Mouse (Mus musculus) liver, embryonic 14.5 days (tissue): ENCODE results near the gene Odf3b. TPM values are rescaled to one million over a fixed set of nuclear protein-coding genes. Genes with fewer than 3 reads are reported as not detected.

Source experiments
- ATAC-seq: fragments of 200-750 bp; cut with Nextera tagmentation; 2 replicates; pipeline ENCODE4 v1.8.0; 2017; ENCODE audit warnings: moderate number of reproducible peaks, mild to moderate bottlenecking, moderate library complexity; ENCODE audit not compliant: insufficient read depth
- DNase-seq, 3 experiments: peaks; one replicate each; pipeline ENCODE4 v3.0.0-alpha.2; 2012 to 2013; ENCODE audit warnings: low read depth in 3 of 3, low spot score in 3 of 3
- H3K27ac ChIP-seq: fragments of 300-500 bp; sonication (generic); 2 replicates; pipeline ENCODE4 v1.5.1; 2014; ENCODE audit warnings: moderate library complexity, mild to moderate bottlenecking, control low read depth, inconsistent platforms
- H3K27me3 ChIP-seq: fragments of 300-500 bp; sonication (generic); 2 replicates; pipeline ENCODE4 v1.6.1; 2014; ENCODE audit warnings: mild to moderate bottlenecking, low read length, moderate library complexity; ENCODE audit not compliant: control insufficient read depth, insufficient read depth
- H3K36me3 ChIP-seq: fragments of 300-500 bp; sonication (generic); replicated peaks from 2 replicates; pipeline ENCODE4 v1.6.1; 2014; ENCODE audit warnings: low read depth; ENCODE audit not compliant: control insufficient read depth, insufficient read depth
- H3K4me1 ChIP-seq, 2 experiments: fragments of 200-500 bp in 1 of 2; fragments of 300-500 bp in 1 of 2; sonication (generic) in 1 of 2; replicated peaks; 2 replicates each; pipeline ENCODE4 v1.6.1; 2012 to 2014; ENCODE audit warnings: antibody characterized with exemption in 1 of 2, inconsistent platforms in 1 of 2, low read length in 1 of 2; ENCODE audit not compliant: control insufficient read depth in 2 of 2, insufficient read depth in 2 of 2
- H3K4me2 ChIP-seq: fragments of 300-500 bp; sonication (generic); 2 replicates; pipeline ENCODE4 v1.6.1; 2014; ENCODE audit warnings: low read depth, mild to moderate bottlenecking, control low read depth, moderate library complexity
- H3K4me3 ChIP-seq, 2 experiments: fragments of 200-500 bp in 1 of 2; fragments of 300-500 bp in 1 of 2; sonication (generic) in 1 of 2; 2 replicates each; pipeline ENCODE4 v1.5.1; 2012 to 2014; ENCODE audit warnings: low read depth in 2 of 2, low read length in 2 of 2, mild to moderate bottlenecking in 2 of 2, control low read depth in 1 of 2, inconsistent platforms in 1 of 2, moderate library complexity in 1 of 2; ENCODE audit not compliant: insufficient read depth in 1 of 2
- H3K9ac ChIP-seq: fragments of 300-500 bp; sonication (generic); replicated peaks from 2 replicates; pipeline ENCODE4 v1.6.1; 2014; ENCODE audit warnings: mild to moderate bottlenecking, control low read depth, moderate library complexity
- H3K9me3 ChIP-seq: fragments of 300-500 bp; sonication (generic); 2 replicates; pipeline ENCODE4 v1.6.1; 2016; ENCODE audit warnings: low read length, mixed read lengths; ENCODE audit not compliant: control insufficient read depth
- CTCF ChIP-seq: IDR thresholded peaks from 2 replicates; pipeline ENCODE4 v1.5.1; 2016; ENCODE audit warnings: antibody characterized with exemption, low read depth, control low read depth
- EP300 ChIP-seq: IDR thresholded peaks from 2 replicates; pipeline ENCODE4 v1.6.1; 2016; ENCODE audit warnings: antibody characterized with exemption, low read depth
- WGBS: fragments of 180-500 bp; shearing (Covaris S2); extraction: QIAGEN DNeasy Blood & Tissue Kit; methylation state at CpG from one replicate; pipeline ENCODE4 v1.1.7; 2014; ENCODE audit not compliant: insufficient replicate concordance; 5-methylcytosine and 5-hydroxymethylcytosine counted together
- polyA plus RNA-seq, 2 experiments: library from polyadenylated mRNA; depleted of rRNA in 1 of 2; stranded (reverse) in 1 of 2; unstranded in 1 of 2; fragments of >200 nt; fragmentation: Nextera tagmentation in 1 of 2; extraction: Ambion mirVana in 1 of 2; gene quantifications; 2 replicates each; pipeline versions ENCODE4 v1.2.1 to v1.2.3; 2012 to 2014

The Odf3b gene
- polyA plus RNA-seq, 2 experiments = 0.57 to 0.76 TPM

GRCm38 (mm10) chr15:89343325-89343724 lies 35.8 kb downstream of the Odf3b start:
- H3K36me3 ChIP-seq = no peaks in the 10 kb centered on the region
- H3K4me2 ChIP-seq = no peak overlapping the region
- no peaks in the 10 kb centered on the region for H3K27me3 ChIP-seq
- no peak for DNase-seq
- H3K9me3 ChIP-seq = no peaks in the 10 kb centered on the region
- no peak overlapping the region for H3K27ac ChIP-seq
- no peak overlapping the region for H3K4me3 ChIP-seq
- no peak for ATAC-seq
- H3K9ac ChIP-seq = no peak overlapping the region
- WGBS = 62% methylated on average over 3 of the region's 3 CpGs
- TF ChIP-seq CTCF (peak; percentile 45), EP300 (no peak)
- 0 out of 4 replicates have a peak, but pooled peaks cover 0 to 2% of the 10 kb centered on the region in 2 experiments for H3K4me1 ChIP-seq

GRCm38 (mm10) chr15:89341678-89342077 lies 37.4 kb downstream of the Odf3b start:
- H3K4me3 ChIP-seq = no peak overlapping the region
- H3K27ac ChIP-seq = no peak overlapping the region
- no peaks in the 10 kb centered on the region for H3K36me3 ChIP-seq
- H3K27me3 ChIP-seq = no peaks in the 10 kb centered on the region
- H3K4me1 ChIP-seq = 0 out of 4 replicates have a peak, but pooled peaks cover 0 to 2% of the 10 kb centered on the region in 2 experiments
- WGBS = 48% methylated on average over 1 of the region's 1 CpGs
- H3K9me3 ChIP-seq = no peaks in the 10 kb centered on the region
- ATAC-seq (no peak), DNase-seq (no peak)
- TF ChIP-seq EP300 (no peak), CTCF (0 out of 2 replicates have a peak, but pooled peaks have one; percentile 4)
- H3K9ac ChIP-seq = no peak overlapping the region
- H3K4me2 ChIP-seq = no peak overlapping the region

GRCm38 (mm10) chr15:89340136-89340535 lies 38.9 kb downstream of the Odf3b start:
- Histone ChIP-seq H3K4me2 (no peak overlapping the region), H3K4me3 (no peak overlapping the region), H3K9ac (no peak overlapping the region), H3K9me3 (no peaks in the 10 kb centered on the region), H3K4me1 (0 out of 4 replicates have a peak, but pooled peaks cover 0 to 2% of the 10 kb centered on the region in 2 experiments), H3K27ac (no peak overlapping the region), H3K36me3 (no peaks in the 10 kb centered on the region), H3K27me3 (no peaks in the 10 kb centered on the region)
- 29% methylated on average over 3 of the region's 3 CpGs for WGBS
- ATAC-seq (no peak), DNase-seq (no peak)
- TF ChIP-seq EP300 (no peak), CTCF (no peak)

- 41% methylated on average over 2 of the region's 2 CpGs for WGBS
- H3K27me3 ChIP-seq = no peaks in the 10 kb centered on the region
- no peak overlapping the region for H3K4me2 ChIP-seq
- peaks cover 0 to 2% of the 10 kb centered on the region in 2 experiments; a peak in 1 of 4 replicates for H3K4me1 ChIP-seq
- H3K4me3 ChIP-seq = no peak overlapping the region
- no peak for DNase-seq
- no peak for TF ChIP-seq CTCF
- no peak overlapping the region for H3K27ac ChIP-seq
- no peaks in the 10 kb centered on the region for H3K9me3 ChIP-seq
- no peak for ATAC-seq
- no peak overlapping the region for H3K9ac ChIP-seq
- no peaks in the 10 kb centered on the region for H3K36me3 ChIP-seq
These were observed 39.4 kb downstream of the Odf3b start for GRCm38 (mm10) chr15:89339696-89340095.

- Histone ChIP-seq H3K27ac (no peak overlapping the region), H3K4me1 (peaks cover 0 to 5% of the 10 kb centered on the region in 2 experiments; a peak in 1 of 4 replicates), H3K4me3 (no peak overlapping the region), H3K36me3 (no peaks in the 10 kb centered on the region), H3K9ac (no peak overlapping the region), H3K4me2 (no peak overlapping the region), H3K27me3 (no peaks in the 10 kb centered on the region), H3K9me3 (no peaks in the 10 kb centered on the region)
- ATAC-seq (no peak), DNase-seq (no peak)
- TF ChIP-seq EP300 (no peak), CTCF (no peak)
- WGBS = 73% methylated on average over 14 of the region's 14 CpGs
These were observed 42.7 kb downstream of the Odf3b start for GRCm38 (mm10) chr15:89336422-89336821.
